Mouse (Mus musculus) hematopoietic multipotent progenitor cell, adult 10-12 weeks (in vitro differentiated cells): ENCODE measurements around the gene Tas2r136. TPM values are rescaled to one million over a fixed set of nuclear protein-coding genes. Genes with fewer than 3 reads are reported as not detected.

Source experiments
- polyA plus RNA-seq: library from polyadenylated mRNA; stranded (reverse); fragments of >175 nt; gene quantifications from 2 replicates; pipeline ENCODE4 v1.2.3, GENCODE M21; 2012; ENCODE audit warnings: low replicate concordance

Gene Tas2r136
- not detected in 2 replicates for polyA plus RNA-seq

GRCm38 (mm10) chr6:132778062-132778461 is at the start of gene Tas2r136:
Tas2r136 (minus strand) TSS chr6:132778162.

GRCm38 (mm10) chr6:132802518-132802917 is 24.6 kb upstream of the Tas2r136 start, which contains the start of gene Tas2r117:
Tas2r117 (plus strand) TSS chr6:132802818.

GRCm38 (mm10) chr6:132761831-132762230 is 16.1 kb downstream of the Tas2r136 start, which contains the start of gene Tas2r102:
Tas2r102 (plus strand) TSS chr6:132762131.

GRCm38 (mm10) chr6:132754430-132754829 is 23.5 kb downstream of the Tas2r136 start, which contains the start of gene Tas2r124:
Tas2r124 (plus strand) TSS chr6:132754730.

GRCm38 (mm10) chr6:132737935-132738334 is 40.0 kb downstream of the Tas2r136 start, which contains the start of gene Tas2r115:
Tas2r115 (minus strand) TSS chr6:132738035.

Other genes with a start within 250 kb of the Tas2r136 start
- not detected in 2 replicates for gene Prh1, start 208.4 kb downstream of the Tas2r136 start, polyA plus RNA-seq
- not detected in 2 replicates for gene Prp2, start 182.2 kb downstream of the Tas2r136 start, polyA plus RNA-seq
- gene A630073D07Rik, start 126.6 kb downstream of the Tas2r136 start, polyA plus RNA-seq: not detected in 2 replicates
- gene Tas2r120, start 121.2 kb downstream of the Tas2r136 start, polyA plus RNA-seq: not detected in 2 replicates
- not detected in 2 replicates for gene Tas2r121, start 77.2 kb downstream of the Tas2r136 start, polyA plus RNA-seq
- gene Tas2r122, start 66.2 kb downstream of the Tas2r136 start, polyA plus RNA-seq: not detected in 2 replicates
- gene Tas2r115, start 40.1 kb downstream of the Tas2r136 start, polyA plus RNA-seq: not detected in 2 replicates
- gene Tas2r124, start 23.4 kb downstream of the Tas2r136 start, polyA plus RNA-seq: not detected in 2 replicates
- gene Tas2r102, start 16.0 kb downstream of the Tas2r136 start, polyA plus RNA-seq: not detected in 2 replicates
- not detected in 2 replicates for gene Tas2r117, start 24.7 kb upstream of the Tas2r136 start, polyA plus RNA-seq
- not detected in 2 replicates for gene Tas2r123, start 69.0 kb upstream of the Tas2r136 start, polyA plus RNA-seq
- not detected in 2 replicates for gene Tas2r116, start 77.3 kb upstream of the Tas2r136 start, polyA plus RNA-seq
- not detected in 2 replicates for gene Tas2r110, start 89.8 kb upstream of the Tas2r136 start, polyA plus RNA-seq
- not detected in 2 replicates for gene Tas2r113, start 114.8 kb upstream of the Tas2r136 start, polyA plus RNA-seq
- gene Tas2r125, start 131.5 kb upstream of the Tas2r136 start, polyA plus RNA-seq: not detected in 2 replicates
- not detected in 2 replicates for gene Tas2r129, start 172.9 kb upstream of the Tas2r136 start, polyA plus RNA-seq
- gene Tas2r131, start 179.8 kb upstream of the Tas2r136 start, polyA plus RNA-seq: not detected in 2 replicates
- not detected in 2 replicates for gene Tas2r109, start 202.8 kb upstream of the Tas2r136 start, polyA plus RNA-seq